Mouse (Mus musculus) lung, postnatal 4 days (tissue): ENCODE measurements around the gene Hk2.

Experiments used
- DNase-seq, 2 experiments: peaks; one replicate each; pipeline ENCODE4 v3.0.0; 2021

The Hk2 gene

GRCm38 (mm10) chr6:82774321-82774764 is at the start of gene Hk2:
Hk2 (minus strand) TSS chr6:82774454.
- DNase-seq = peak; percentile 90 to 96

DNA sequence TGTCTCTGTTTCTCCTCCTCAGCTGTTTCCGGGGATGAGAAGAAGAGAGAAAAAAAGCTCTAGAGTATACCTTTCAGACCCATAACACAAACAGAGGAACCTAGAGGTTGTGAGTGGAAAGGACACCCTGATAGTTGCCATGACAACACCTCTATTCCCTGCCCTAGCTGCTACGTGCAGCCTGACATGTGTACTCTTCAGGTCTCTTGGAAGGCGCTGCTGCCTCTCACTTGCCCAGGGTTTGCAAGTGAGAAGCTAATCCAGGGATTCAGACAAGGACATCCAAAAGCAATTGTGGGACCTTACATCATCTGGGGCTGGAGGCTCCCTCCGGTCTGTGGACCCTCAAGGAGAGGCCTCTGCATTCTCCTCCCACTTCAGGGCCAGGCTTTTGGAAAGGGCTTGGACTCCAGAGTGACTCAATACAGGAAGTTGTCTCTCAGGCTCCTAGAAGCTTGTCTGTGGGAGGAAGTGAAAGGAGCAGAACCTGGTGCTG is 47.6 kb upstream of the Hk2 start:
- DNase-seq = peak in 1 of 2 experiments; percentile 20

GRCm38 (mm10) chr6:82820716-82821115 is 46.5 kb upstream of the Hk2 start:
- DNase-seq = peak in 1 of 2 experiments; percentile 29

DNA sequence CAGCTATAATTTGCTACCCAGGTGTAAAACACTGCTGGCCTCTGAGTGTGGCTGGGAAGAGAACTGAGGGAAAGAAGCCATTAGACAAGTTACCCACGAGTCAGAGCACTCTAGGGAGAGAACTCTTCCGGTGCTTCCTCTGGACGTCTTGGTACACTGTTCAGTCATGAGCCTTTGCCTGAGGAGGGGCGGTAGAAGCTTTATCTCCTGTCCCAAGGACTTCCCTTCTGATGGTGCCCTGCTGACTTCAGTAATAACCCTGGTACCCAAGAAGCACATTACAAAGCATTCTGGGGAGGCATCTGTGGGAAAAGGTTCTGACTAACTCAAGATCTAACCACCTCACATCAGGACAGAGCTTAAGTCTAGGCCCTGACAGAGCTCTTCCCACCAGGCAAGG is 40.6 kb upstream of the Hk2 start:
- no peak for DNase-seq

GRCm38 (mm10) chr6:82807984-82808700 is 33.9 kb upstream of the Hk2 start:
- DNase-seq = no peak

DNA sequence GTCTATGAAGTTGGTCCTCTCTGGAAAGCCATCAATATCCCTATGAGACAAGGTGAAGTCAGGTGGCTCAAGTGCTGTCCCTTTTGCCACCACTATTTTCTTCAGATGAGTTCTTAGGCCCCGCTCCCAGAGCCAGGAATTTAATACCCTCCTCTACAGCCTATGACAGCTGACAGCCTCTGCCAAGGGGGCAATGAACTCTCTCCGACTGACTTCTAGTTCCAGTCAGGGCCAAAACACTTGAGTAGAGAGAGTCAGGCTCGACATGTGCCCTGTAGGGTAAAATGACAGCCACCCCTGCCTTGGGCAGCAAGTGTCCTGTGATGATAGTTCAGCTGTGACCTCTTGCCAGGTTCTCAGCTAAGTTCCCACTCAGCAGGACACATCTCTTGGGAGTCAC is 32.7 kb upstream of the Hk2 start:
- DNase-seq = no peak

DNA sequence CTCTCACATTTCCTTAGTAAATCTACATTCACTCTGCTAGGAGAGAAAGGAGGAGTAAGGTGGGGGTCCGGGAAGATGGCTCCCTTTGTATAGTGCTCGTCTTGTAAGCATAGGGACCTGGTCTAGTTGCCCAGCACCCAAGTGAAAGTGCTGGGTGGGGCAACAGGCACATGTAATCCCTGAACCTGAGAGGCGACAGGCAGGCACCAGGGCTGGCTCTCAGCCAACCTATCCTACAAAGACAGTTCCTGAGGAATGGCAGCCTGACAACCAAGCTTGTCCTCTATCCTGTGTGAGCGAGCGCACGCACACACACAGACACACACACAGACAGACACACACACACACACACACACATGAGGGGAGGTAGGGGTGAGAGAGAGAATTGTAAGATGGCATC is 32.2 kb upstream of the Hk2 start:
- no peak for DNase-seq

- DNase-seq = no peak
These were observed 31.6 kb upstream of the Hk2 start for GRCm38 (mm10) chr6:82805894-82806293.

- DNase-seq = no peak
These were observed 30.7 kb upstream of the Hk2 start for GRCm38 (mm10) chr6:82804984-82805383.

- DNase-seq = no peak
These were observed 24.0 kb upstream of the Hk2 start for GRCm38 (mm10) chr6:82798202-82798737.

- DNase-seq = peak in 1 of 2 experiments; percentile 25
These were observed 23.1 kb upstream of the Hk2 start for GRCm38 (mm10) chr6:82797300-82797839.

DNA sequence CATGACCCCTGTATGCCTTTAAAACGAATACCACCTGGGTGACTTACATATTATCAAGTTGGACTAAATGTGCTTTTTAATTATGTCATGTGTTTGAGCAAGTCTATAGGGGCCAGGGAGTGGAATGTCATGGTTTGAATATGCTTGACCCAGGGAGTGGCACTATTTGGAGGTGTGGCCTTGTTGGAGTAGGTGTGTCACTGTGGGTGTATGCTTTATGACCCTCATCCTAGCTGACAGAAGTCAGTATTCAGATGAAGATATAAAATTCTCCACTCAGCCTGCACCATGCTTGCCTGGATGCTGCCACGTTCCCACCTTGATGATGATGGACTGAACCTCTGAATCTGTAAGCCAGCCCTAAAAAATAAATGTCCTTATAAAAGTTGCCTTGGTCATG is 16.6 kb upstream of the Hk2 start:
- DNase-seq = no peak

- DNase-seq = no peak
These were observed 9.7 kb upstream of the Hk2 start for GRCm38 (mm10) chr6:82783906-82784305.

- no peak for DNase-seq
These were observed 6.6 kb upstream of the Hk2 start for GRCm38 (mm10) chr6:82780802-82781393.

- no peak for DNase-seq
These were observed 6.1 kb upstream of the Hk2 start for GRCm38 (mm10) chr6:82780369-82780768.

GRCm38 (mm10) chr6:82777124-82777654 is 2.9 kb upstream of the Hk2 start:
- DNase-seq = no peak

GRCm38 (mm10) chr6:82775386-82775785 is 1.1 kb upstream of the Hk2 start:
- no peak for DNase-seq

GRCm38 (mm10) chr6:82773261-82774131 is 758 bp downstream of the Hk2 start:
- peak; percentile 67 to 69 for DNase-seq

GRCm38 (mm10) chr6:82772451-82773101 is 1.7 kb downstream of the Hk2 start:
- peak in 1 of 2 experiments; percentile 41 for DNase-seq

- DNase-seq = no peak
These were observed 2.3 kb downstream of the Hk2 start for GRCm38 (mm10) chr6:82771981-82772409.

GRCm38 (mm10) chr6:82771059-82771458 is 3.2 kb downstream of the Hk2 start:
- no peak for DNase-seq

- DNase-seq = no peak
These were observed 4.0 kb downstream of the Hk2 start for GRCm38 (mm10) chr6:82770286-82770685.
